Mouse (Mus musculus) central nervous system, embryonic 18 days (tissue): ENCODE data around the gene Gm21915. TPM values are rescaled to one million over a fixed set of nuclear protein-coding genes. Genes with fewer than 3 reads are reported as not detected.

Experiments used
- polyA plus RNA-seq: library from polyadenylated mRNA; depleted of rRNA; stranded (reverse); fragments of >200 nt; gene quantifications from 2 replicates; pipeline ENCODE4 v1.2.3, GENCODE M21; 2012; rRNA removed

Gene Gm21915
- not detected in 2 replicates for polyA plus RNA-seq

DNA sequence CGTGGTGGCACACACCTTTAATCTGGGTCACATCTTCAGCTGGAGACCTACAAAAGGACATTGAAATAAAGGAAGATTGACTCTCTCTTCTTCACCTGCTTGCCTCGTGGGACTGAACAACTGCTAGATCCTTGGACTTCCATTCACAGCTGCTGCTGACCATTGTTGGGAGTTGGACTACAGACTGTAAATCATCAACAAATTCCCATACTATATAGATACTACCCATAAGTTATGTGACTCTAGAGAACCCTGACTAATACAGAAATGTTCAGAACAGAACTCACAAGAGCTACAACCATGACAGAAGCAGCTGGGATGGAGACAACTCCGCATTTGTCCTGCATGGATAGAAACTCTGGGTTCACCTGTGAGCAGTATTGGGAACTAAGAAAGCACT lies at the start of gene Gm21915:
TSS of gene Gm21915 (plus strand) at position 301 of the 400 bp plus-strand sequence.

DNA sequence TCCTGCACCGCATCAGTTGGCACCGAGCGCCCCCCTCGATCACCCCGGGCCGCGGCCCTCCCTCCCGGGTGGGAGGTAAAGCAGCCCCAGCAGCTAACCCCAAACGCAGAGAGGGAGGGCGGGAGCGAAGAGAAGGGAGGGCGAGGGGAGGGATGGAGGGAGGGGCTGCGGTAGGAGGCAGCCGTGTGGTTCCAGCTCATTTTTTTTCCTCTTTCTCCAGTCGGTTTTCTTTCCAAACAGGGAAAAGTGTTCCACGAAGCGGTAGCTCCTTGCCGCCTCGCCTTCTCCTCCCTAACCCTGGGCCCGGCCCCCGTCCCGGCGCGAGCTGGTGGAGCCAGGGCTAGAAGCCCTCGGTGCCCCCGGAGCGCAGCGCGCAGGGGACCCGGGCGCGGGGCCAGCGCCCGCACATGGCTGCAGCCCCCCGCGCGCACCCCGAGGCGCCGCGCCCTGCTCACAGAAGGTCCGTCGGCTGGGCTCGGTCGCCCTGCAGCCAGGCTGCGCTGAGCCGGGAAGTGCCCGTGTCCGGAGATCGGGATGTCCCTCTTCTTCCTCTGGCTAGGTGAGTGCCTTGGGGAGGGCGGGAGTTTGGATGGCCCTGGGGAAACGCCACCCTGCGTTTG lies 15.5 kb downstream of the Gm21915 start, which contains the start of gene Clmp:
TSS of gene Clmp (plus strand) at position 162 of the 620 bp plus-strand sequence.

Other genes starting within 250 kb of the Gm21915 start
- 68.2 and 72.6 TPM in 2 replicates for gene Gramd1b, start 139.2 kb upstream of the Gm21915 start, polyA plus RNA-seq
- gene Clmp, start 15.3 kb downstream of the Gm21915 start, polyA plus RNA-seq = 47.3 and 50.6 TPM in 2 replicates
- gene Hspa8, start 130.4 kb downstream of the Gm21915 start, polyA plus RNA-seq = 2,477 and 2,492 TPM in 2 replicates
- gene Bsx, start 203.5 kb downstream of the Gm21915 start, polyA plus RNA-seq = 0.57 and 0.74 TPM in 2 replicates